Mouse (Mus musculus): ENCODE results near the gene Txndc8.

Gene Txndc8

GRCm38 (mm10) chr4:58009024-58009423 is at the start of gene Txndc8:
Gene Txndc8, minus strand, starts transcription at chr4:58009124.
- no peak for ATAC-seq (ENCODE audit: low TSS enrichment)

- peak; percentile 55; the same call in 1 of the 2 replicates for ATAC-seq (ENCODE audit: low TSS enrichment)
These were observed 46.7 kb upstream of the Txndc8 start for GRCm38 (mm10) chr4:58055653-58056052.

- no peak for ATAC-seq (ENCODE audit: low TSS enrichment)
These were observed 45.5 kb upstream of the Txndc8 start for GRCm38 (mm10) chr4:58054441-58054840.

GRCm38 (mm10) chr4:58050746-58051145 is 41.8 kb upstream of the Txndc8 start:
- no peak for ATAC-seq (ENCODE audit: low TSS enrichment)

- ATAC-seq (ENCODE audit: low TSS enrichment): no peak
These were observed 41.4 kb upstream of the Txndc8 start for GRCm38 (mm10) chr4:58050276-58050675.

- ATAC-seq (ENCODE audit: low TSS enrichment): no peak
These were observed 35.9 kb upstream of the Txndc8 start for GRCm38 (mm10) chr4:58044833-58045232.

- no peak for ATAC-seq (ENCODE audit: low TSS enrichment)
These were observed 35.4 kb upstream of the Txndc8 start for GRCm38 (mm10) chr4:58044356-58044755.

- no peak for ATAC-seq (ENCODE audit: low TSS enrichment)
These were observed 31.2 kb upstream of the Txndc8 start for GRCm38 (mm10) chr4:58040093-58040492.

GRCm38 (mm10) chr4:58037096-58037705 is 28.3 kb upstream of the Txndc8 start:
- no peak for ATAC-seq (ENCODE audit: low TSS enrichment)

- no peak for ATAC-seq (ENCODE audit: low TSS enrichment)
These were observed 25.7 kb upstream of the Txndc8 start for GRCm38 (mm10) chr4:58034663-58035062.

GRCm38 (mm10) chr4:58032714-58033113 is 23.8 kb upstream of the Txndc8 start:
- ATAC-seq (ENCODE audit: low TSS enrichment): peak; percentile 96

- no peak for ATAC-seq (ENCODE audit: low TSS enrichment)
These were observed 5.4 kb downstream of the Txndc8 start for GRCm38 (mm10) chr4:58003501-58003900.

- no peak for ATAC-seq (ENCODE audit: low TSS enrichment)
These were observed 17.5 kb downstream of the Txndc8 start for GRCm38 (mm10) chr4:57991425-57991824.

- no peak for ATAC-seq (ENCODE audit: low TSS enrichment)
These were observed 34.4 kb downstream of the Txndc8 start for GRCm38 (mm10) chr4:57974400-57975117.

- no peak for ATAC-seq (ENCODE audit: low TSS enrichment)
These were observed 35.2 kb downstream of the Txndc8 start for GRCm38 (mm10) chr4:57973592-57974268.

GRCm38 (mm10) chr4:57970285-57970684 is 38.6 kb downstream of the Txndc8 start:
- no peak for ATAC-seq (ENCODE audit: low TSS enrichment)

GRCm38 (mm10) chr4:57967195-57967594 is 41.7 kb downstream of the Txndc8 start:
- no peak for ATAC-seq (ENCODE audit: low TSS enrichment)

- ATAC-seq (ENCODE audit: low TSS enrichment): no peak
These were observed 43.4 kb downstream of the Txndc8 start for GRCm38 (mm10) chr4:57965516-57965915.

GRCm38 (mm10) chr4:57964143-57964542 is 44.8 kb downstream of the Txndc8 start:
- ATAC-seq (ENCODE audit: low TSS enrichment): no peak

GRCm38 (mm10) chr4:57959056-57959455 is 49.9 kb downstream of the Txndc8 start:
- no peak for ATAC-seq (ENCODE audit: low TSS enrichment)

- ATAC-seq (ENCODE audit: low TSS enrichment): no peak
These were observed 50.8 kb downstream of the Txndc8 start for GRCm38 (mm10) chr4:57958098-57958497.

GRCm38 (mm10) chr4:57957200-57958085 is 51.5 kb downstream of the Txndc8 start:
- no peak for ATAC-seq (ENCODE audit: low TSS enrichment)
